ENCODE assay signal across 12 mouse cellular contexts in the genomic region with DNA sequence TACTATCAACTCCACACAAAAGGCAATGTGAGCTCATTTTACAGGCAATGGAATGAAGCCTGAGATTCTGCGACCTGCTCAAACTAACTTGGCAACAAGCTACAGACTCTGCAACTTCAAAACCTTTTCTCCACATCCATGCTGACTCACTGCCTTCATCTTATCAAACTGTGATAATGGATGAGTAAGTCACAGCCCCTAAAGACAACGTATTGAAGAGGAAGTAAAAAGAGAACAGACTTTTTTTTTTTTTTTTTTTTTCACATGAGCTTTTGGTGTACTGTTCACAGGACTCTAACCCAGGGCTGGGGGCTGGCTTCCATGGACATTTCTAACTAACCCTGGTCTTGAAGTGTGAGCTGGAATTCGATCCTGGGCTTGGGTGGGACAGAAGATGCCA.
"Had no signal": no experiment of that assay in that cellular context is flagged by ENCODE, and none has a peak within 500 bp of the region (broad histone marks: within the 10 kb centered on the region; RNA-seq: fewer than 3 reads in every experiment).

No protein-coding gene starts in this region.

- ATAC-seq: lung, postnatal 0 days; midbrain, embryonic 13.5 days had no signal

- H3K4me1 ChIP-seq: kidney, embryonic 15.5 days; limb, embryonic 10.5 days; liver, embryonic 15.5 days; midbrain, embryonic 13.5 days; neural tube, embryonic 15.5 days had no signal

- DNase-seq: kidney, postnatal 14 days; lung, adult 2 months; lung, postnatal 4 days; thymus, adult 2 months; thymus, postnatal 25 days had no signal

- H3K27me3 ChIP-seq: kidney, embryonic 15.5 days; liver, embryonic 15.5 days; midbrain, embryonic 13.5 days; neural tube, embryonic 15.5 days had no signal

- H3K4me2 ChIP-seq: kidney, embryonic 15.5 days; liver, embryonic 11.5 days; liver, embryonic 15.5 days; midbrain, embryonic 13.5 days; neural tube, embryonic 15.5 days had no signal

- H3K36me3 ChIP-seq: kidney, embryonic 15.5 days; limb, embryonic 10.5 days; liver, embryonic 15.5 days; midbrain, embryonic 13.5 days; neural tube, embryonic 15.5 days had no signal

- H3K4me3 ChIP-seq: kidney, embryonic 15.5 days; limb, embryonic 10.5 days; liver, embryonic 15.5 days; midbrain, embryonic 13.5 days; neural tube, embryonic 15.5 days had no signal

- H3K9ac ChIP-seq: kidney, embryonic 15.5 days; liver, embryonic 15.5 days; midbrain, embryonic 13.5 days; neural tube, embryonic 15.5 days had no signal

- H3K27ac ChIP-seq: kidney, embryonic 15.5 days; limb, embryonic 10.5 days; liver, embryonic 15.5 days; midbrain, embryonic 13.5 days; neural tube, embryonic 15.5 days had no signal

- H3K9me3 ChIP-seq: kidney, embryonic 15.5 days; limb, embryonic 10.5 days; liver, embryonic 15.5 days; midbrain, embryonic 13.5 days; neural tube, embryonic 15.5 days had no signal
